Mouse (Mus musculus): ENCODE results near the gene Sgpl1. TPM values are rescaled to one million over a fixed set of nuclear protein-coding genes. Genes with fewer than 3 reads are reported as not detected.
A peak's percentile ranks its signal among the peaks of the same experiment; 100 is the strongest.

Sgpl1 gene
- 46.9 and 53.5 TPM in 2 replicates for polyA plus RNA-seq (2015; fragmentation: Nextera tagmentation; extraction: Ambion mirVana)

- under 1% methylated on average over 82 of the region's 82 CpGs for WGBS
- Histone ChIP-seq H3K4me2 (peak within 1 kb of the TSS; percentile 98), H3K36me3 (no peaks in the 10 kb centered on the region), H3K27ac (peak within 1 kb of the TSS; percentile 97), H3K9me3 (no peaks in the 10 kb centered on the region), H3K9ac (peak within 1 kb of the TSS; percentile 92), H3K27me3 (replicated peaks) (no peaks in the 10 kb centered on the region), H3K4me1 (peaks cover 7% of the 10 kb centered on the region; the same call in 1 of the 2 replicates), H3K4me3 (replicated peaks) (peak within 1 kb of the TSS; percentile 92)
- peak; percentile 87 for ATAC-seq (ENCODE audit: insufficient read depth, low FRiP score, low read depth)
Observed at GRCm38 (mm10) chr10:61147157-61148040, at the start of gene Sgpl1. Sgpl1 (minus strand) TSS chr10:61147703.

- H3K9me3 ChIP-seq, result no peaks in the 10 kb centered on the region
- no peak for ATAC-seq (ENCODE audit: insufficient read depth, low FRiP score, low read depth)
- H3K27ac ChIP-seq, result no peak overlapping the region
- no peaks in the 10 kb centered on the region for H3K27me3 ChIP-seq (replicated peaks)
- H3K4me3 ChIP-seq (replicated peaks), result no peak overlapping the region
- no peaks in the 10 kb centered on the region for H3K36me3 ChIP-seq
- H3K4me1 ChIP-seq, result peaks cover 4% of the 10 kb centered on the region; the same call in 1 of the 2 replicates
- no peak overlapping the region for H3K4me2 ChIP-seq
- 78% methylated on average over 5 of the region's 5 CpGs for WGBS
- H3K9ac ChIP-seq, result no peak overlapping the region
Observed at GRCm38 (mm10) chr10:61195718-61196291, 48.3 kb upstream of the Sgpl1 start.

- Histone ChIP-seq H3K27me3 (replicated peaks) (no peaks in the 10 kb centered on the region), H3K9me3 (no peaks in the 10 kb centered on the region), H3K4me2 (no peak overlapping the region), H3K4me1 (peaks cover 4% of the 10 kb centered on the region; the same call in 1 of the 2 replicates), H3K4me3 (replicated peaks) (no peak overlapping the region), H3K9ac (no peak overlapping the region), H3K36me3 (no peaks in the 10 kb centered on the region), H3K27ac (no peak overlapping the region)
- no peak for ATAC-seq (ENCODE audit: insufficient read depth, low FRiP score, low read depth)
- WGBS, result 56% methylated on average over 8 of the region's 8 CpGs
Observed at GRCm38 (mm10) chr10:61195216-61195615, 47.7 kb upstream of the Sgpl1 start.

- Histone ChIP-seq H3K9ac (no peak overlapping the region), H3K4me1 (peaks cover under 1% of the 10 kb centered on the region; the same call in 1 of the 2 replicates), H3K27ac (no peak overlapping the region), H3K9me3 (no peaks in the 10 kb centered on the region), H3K4me2 (no peak overlapping the region), H3K4me3 (replicated peaks) (no peak overlapping the region), H3K27me3 (replicated peaks) (no peaks in the 10 kb centered on the region), H3K36me3 (no peaks in the 10 kb centered on the region)
- no peak for ATAC-seq (ENCODE audit: insufficient read depth, low FRiP score, low read depth)
- 72% methylated on average over 9 of the region's 9 CpGs for WGBS
Observed at GRCm38 (mm10) chr10:61194611-61195010, 47.1 kb upstream of the Sgpl1 start.

GRCm38 (mm10) chr10:61188010-61188409 lies 40.5 kb upstream of the Sgpl1 start:
- Histone ChIP-seq H3K4me3 (replicated peaks) (no peak overlapping the region), H3K4me1 (no peaks in the 10 kb centered on the region), H3K27me3 (replicated peaks) (no peaks in the 10 kb centered on the region), H3K4me2 (no peak overlapping the region), H3K9ac (no peak overlapping the region), H3K36me3 (no peaks in the 10 kb centered on the region), H3K9me3 (no peaks in the 10 kb centered on the region), H3K27ac (no peak overlapping the region)
- ATAC-seq (ENCODE audit: insufficient read depth, low FRiP score, low read depth), result no peak
- 72% methylated on average over 3 of the region's 3 CpGs for WGBS

- Histone ChIP-seq H3K9me3 (no peaks in the 10 kb centered on the region), H3K4me3 (replicated peaks) (no peak overlapping the region), H3K36me3 (no peaks in the 10 kb centered on the region), H3K27ac (no peak overlapping the region), H3K4me1 (no peaks in the 10 kb centered on the region), H3K27me3 (replicated peaks) (no peaks in the 10 kb centered on the region), H3K9ac (no peak overlapping the region), H3K4me2 (no peak overlapping the region)
- no peak for ATAC-seq (ENCODE audit: insufficient read depth, low FRiP score, low read depth)
- 70% methylated on average over 3 of the region's 3 CpGs for WGBS
Observed at GRCm38 (mm10) chr10:61187001-61187400, 39.5 kb upstream of the Sgpl1 start.

- ATAC-seq (ENCODE audit: insufficient read depth, low FRiP score, low read depth), result no peak
- H3K27ac ChIP-seq, result no peak overlapping the region
- WGBS, result 65% methylated on average over 6 of the region's 6 CpGs
- no peaks in the 10 kb centered on the region for H3K9me3 ChIP-seq
- no peak overlapping the region for H3K4me3 ChIP-seq (replicated peaks)
- 0 out of 2 replicates have a peak, but pooled peaks cover 4% of the 10 kb centered on the region for H3K27me3 ChIP-seq (replicated peaks)
- H3K36me3 ChIP-seq, result no peaks in the 10 kb centered on the region
- no peak overlapping the region for H3K4me2 ChIP-seq
- H3K9ac ChIP-seq, result no peak overlapping the region
- H3K4me1 ChIP-seq, result 0 out of 2 replicates have a peak, but pooled peaks cover 9% of the 10 kb centered on the region
Observed at GRCm38 (mm10) chr10:61179927-61180326, 32.4 kb upstream of the Sgpl1 start.

GRCm38 (mm10) chr10:61178687-61179086 lies 31.2 kb upstream of the Sgpl1 start:
- no peak overlapping the region for H3K27ac ChIP-seq
- no peaks in the 10 kb centered on the region for H3K36me3 ChIP-seq
- 0 out of 2 replicates have a peak, but pooled peaks cover 9% of the 10 kb centered on the region for H3K4me1 ChIP-seq
- H3K4me3 ChIP-seq (replicated peaks), result no peak overlapping the region
- H3K9me3 ChIP-seq, result no peaks in the 10 kb centered on the region
- no peak for ATAC-seq (ENCODE audit: insufficient read depth, low FRiP score, low read depth)
- 84% methylated on average over 8 of the region's 8 CpGs for WGBS
- no peak overlapping the region for H3K9ac ChIP-seq
- H3K4me2 ChIP-seq, result no peak overlapping the region
- H3K27me3 ChIP-seq (replicated peaks), result 0 out of 2 replicates have a peak, but pooled peaks cover 4% of the 10 kb centered on the region

- H3K27ac ChIP-seq, result no peak overlapping the region
- H3K36me3 ChIP-seq, result no peaks in the 10 kb centered on the region
- 0 out of 2 replicates have a peak, but pooled peaks cover 9% of the 10 kb centered on the region for H3K4me1 ChIP-seq
- WGBS, result 86% methylated on average over 4 of the region's 4 CpGs
- H3K27me3 ChIP-seq (replicated peaks), result 0 out of 2 replicates have a peak, but pooled peaks cover 4% of the 10 kb centered on the region
- H3K9me3 ChIP-seq, result no peaks in the 10 kb centered on the region
- H3K4me3 ChIP-seq (replicated peaks), result no peak overlapping the region
- H3K4me2 ChIP-seq, result no peak overlapping the region
- ATAC-seq (ENCODE audit: insufficient read depth, low FRiP score, low read depth), result no peak
- no peak overlapping the region for H3K9ac ChIP-seq
Observed at GRCm38 (mm10) chr10:61177751-61178150, 30.2 kb upstream of the Sgpl1 start.

GRCm38 (mm10) chr10:61176221-61176790 lies 28.8 kb upstream of the Sgpl1 start:
- Histone ChIP-seq H3K4me1 (0 out of 2 replicates have a peak, but pooled peaks cover 9% of the 10 kb centered on the region), H3K36me3 (no peaks in the 10 kb centered on the region), H3K27ac (no peak overlapping the region), H3K27me3 (replicated peaks) (0 out of 2 replicates have a peak, but pooled peaks cover 4% of the 10 kb centered on the region), H3K4me3 (replicated peaks) (no peak overlapping the region), H3K4me2 (peak overlapping the region; percentile 36), H3K9ac (no peak overlapping the region), H3K9me3 (no peaks in the 10 kb centered on the region)
- ATAC-seq (ENCODE audit: insufficient read depth, low FRiP score, low read depth), result no peak
- WGBS, result 42% methylated on average over 7 of the region's 7 CpGs

- Histone ChIP-seq H3K9me3 (no peaks in the 10 kb centered on the region), H3K4me2 (peak overlapping the region; percentile 36), H3K27ac (no peak overlapping the region), H3K9ac (no peak overlapping the region), H3K27me3 (replicated peaks) (0 out of 2 replicates have a peak, but pooled peaks cover 4% of the 10 kb centered on the region), H3K4me1 (0 out of 2 replicates have a peak, but pooled peaks cover 9% of the 10 kb centered on the region), H3K36me3 (no peaks in the 10 kb centered on the region), H3K4me3 (replicated peaks) (no peak overlapping the region)
- peak; percentile 63 for ATAC-seq (ENCODE audit: insufficient read depth, low FRiP score, low read depth)
- 13% methylated on average over 24 of the region's 24 CpGs for WGBS
Observed at GRCm38 (mm10) chr10:61175442-61176204, 28.1 kb upstream of the Sgpl1 start.
